21 mouse cellular contexts compared by ENCODE assay signal in the genomic region with DNA sequence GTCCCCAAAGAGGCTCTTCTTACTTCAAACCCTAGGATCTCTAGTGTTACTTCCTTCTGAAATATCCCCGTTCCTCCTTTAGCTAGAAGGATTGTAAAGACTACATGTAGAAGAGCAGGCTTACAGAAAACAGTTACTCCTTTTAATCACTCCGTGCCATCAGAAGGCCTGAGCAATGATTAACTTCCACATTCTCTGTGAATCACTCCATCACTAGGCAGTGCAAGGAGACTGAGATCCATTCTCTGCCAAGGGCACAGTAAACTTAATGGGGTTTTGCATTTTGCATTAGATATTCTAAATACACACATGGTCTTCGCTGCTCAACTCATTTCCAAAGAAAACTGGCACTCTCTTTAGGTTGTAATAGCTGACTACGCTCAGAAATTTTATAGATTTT. TPM values are rescaled to one million over a fixed set of nuclear protein-coding genes. Genes with fewer than 3 reads are reported as not detected.
A peak's percentile ranks its signal among the peaks of the same experiment; 100 is the strongest.
DNase-seq lines count a peak whose midpoint lies in the region; ATAC-seq and TF ChIP-seq lines count a peak whose summit lies in the region.
"Had no signal": no experiment of that assay in that cellular context is flagged by ENCODE, and none has a peak within 500 bp of the region (broad histone marks: within the 10 kb centered on the region; RNA-seq: fewer than 3 reads in every experiment).

No protein-coding gene starts in this region.

- no peak overlapping the region for H3K4me2 ChIP-seq in kidney, embryonic 16.5 days (replicated peaks; ENCODE audit: low read depth, low read length)
- peak overlapping the region; percentile 81 for H3K4me2 ChIP-seq in forebrain, embryonic 15.5 days (replicated peaks)
- H3K4me2 ChIP-seq in neural tube, embryonic 14.5 days (ENCODE audit: low read depth, low read length) = peak overlapping the region; percentile 70
- H3K4me2 ChIP-seq: stomach, embryonic 15.5 days had no signal

- H3K4me1 ChIP-seq in kidney, embryonic 16.5 days (ENCODE audit: insufficient read depth, low read length) = peaks cover 7% of the 10 kb centered on the region; the same call in 1 of the 2 replicates
- H3K4me1 ChIP-seq in forebrain, embryonic 15.5 days = peaks cover 14% of the 10 kb centered on the region
- peaks cover 23% of the 10 kb centered on the region for H3K4me1 ChIP-seq in midbrain, embryonic 10.5 days
- peaks cover 3% of the 10 kb centered on the region; the same call in 1 of the 2 replicates for H3K4me1 ChIP-seq in neural tube, embryonic 14.5 days (ENCODE audit: control insufficient read depth, insufficient read depth, low read length)
- no peaks in the 10 kb centered on the region for H3K4me1 ChIP-seq in heart, adult 2 months (ENCODE audit: control insufficient read depth, insufficient read depth, low read length)

- WGBS in kidney, embryonic 16.5 days = 64% methylated on average over 4 of the region's 4 CpGs
- 62% methylated on average over 4 of the region's 4 CpGs for WGBS in forebrain, embryonic 15.5 days
- WGBS in midbrain, embryonic 10.5 days = 79% methylated on average over 4 of the region's 4 CpGs
- WGBS in neural tube, embryonic 14.5 days = 44% methylated on average over 4 of the region's 4 CpGs
- WGBS in heart, adult 2 months = 68% methylated on average over 4 of the region's 4 CpGs

- H3K4me3 ChIP-seq in kidney, embryonic 16.5 days (ENCODE audit: low read length) = no peak overlapping the region
- peak overlapping the region; percentile 68 for H3K4me3 ChIP-seq in forebrain, embryonic 15.5 days
- H3K4me3 ChIP-seq in midbrain, embryonic 10.5 days = peak overlapping the region; percentile 78; the same call in 1 of the 2 replicates
- peak overlapping the region; percentile 77 for H3K4me3 ChIP-seq in neural tube, embryonic 14.5 days (ENCODE audit: low read depth, low read length)
- H3K4me3 ChIP-seq in heart, adult 2 months = no peak overlapping the region
- H3K4me3 ChIP-seq: heart, embryonic 10.5 days; stomach, embryonic 15.5 days had no signal

- ATAC-seq in kidney, embryonic 16.5 days (ENCODE audit: low FRiP score, low TSS enrichment) = peak; percentile 71; the same call in 1 of the 2 replicates
- ATAC-seq in forebrain, embryonic 15.5 days (replicated peaks) = no peak
- no peak for ATAC-seq in neural tube, embryonic 14.5 days (ENCODE audit: low read depth)

- TF ChIP-seq CTCF in heart, adult 2 months (IDR thresholded peaks at IDR 0.05) = no peak

- no peaks in the 10 kb centered on the region for H3K79me2 ChIP-seq in heart, adult 2 months (replicated peaks; ENCODE audit: control insufficient read depth, insufficient read depth, low read length)

- no peaks in the 10 kb centered on the region for H3K36me3 ChIP-seq in kidney, embryonic 16.5 days (ENCODE audit: insufficient read depth, low read length)
- H3K36me3 ChIP-seq in forebrain, embryonic 15.5 days = no peaks in the 10 kb centered on the region
- no peaks in the 10 kb centered on the region for H3K36me3 ChIP-seq in midbrain, embryonic 10.5 days
- H3K36me3 ChIP-seq in neural tube, embryonic 14.5 days (ENCODE audit: control insufficient read depth, insufficient read depth, low read length) = no peaks in the 10 kb centered on the region
- no peaks in the 10 kb centered on the region for H3K36me3 ChIP-seq in heart, adult 2 months (ENCODE audit: control insufficient read depth, insufficient read depth, low read length)
- H3K36me3 ChIP-seq: embryonic facial prominence, embryonic 13.5 days; G1E; heart, embryonic 10.5 days; limb, embryonic 13.5 days; stomach, embryonic 15.5 days had no signal

- no peak for TF ChIP-seq POLR2A in heart, adult 2 months (IDR thresholded peaks at IDR 0.05; ENCODE audit: insufficient read depth, low read depth, low read length)

- no peak overlapping the region for H3K9ac ChIP-seq in kidney, embryonic 16.5 days (replicated peaks; ENCODE audit: low read length)
- H3K9ac ChIP-seq in forebrain, embryonic 15.5 days (replicated peaks) = no peak overlapping the region
- H3K9ac ChIP-seq in neural tube, embryonic 14.5 days (replicated peaks; ENCODE audit: low read depth, low read length) = no peak overlapping the region
- H3K9ac ChIP-seq in heart, adult 2 months (ENCODE audit: low read depth, low read length) = no peak overlapping the region
- H3K9ac ChIP-seq: embryonic facial prominence, embryonic 13.5 days; limb, embryonic 13.5 days; stomach, embryonic 15.5 days had no signal

- no peak overlapping the region for H3K27ac ChIP-seq in kidney, embryonic 16.5 days (ENCODE audit: low read length)
- H3K27ac ChIP-seq in forebrain, embryonic 15.5 days (replicated peaks) = 0 out of 2 replicates have a peak overlapping the region, but pooled peaks have one; percentile 3
- no peak overlapping the region for H3K27ac ChIP-seq in midbrain, embryonic 10.5 days (replicated peaks)
- H3K27ac ChIP-seq in neural tube, embryonic 14.5 days (ENCODE audit: low read depth, low read length) = no peak overlapping the region
- no peak overlapping the region for H3K27ac ChIP-seq in heart, adult 2 months
- H3K27ac ChIP-seq: embryonic facial prominence, embryonic 13.5 days; heart, embryonic 10.5 days; limb, embryonic 13.5 days; stomach, embryonic 15.5 days had no signal

- no peaks in the 10 kb centered on the region for H3K9me3 ChIP-seq in kidney, embryonic 16.5 days (ENCODE audit: low read length)
- H3K9me3 ChIP-seq in forebrain, embryonic 15.5 days = no peaks in the 10 kb centered on the region
- H3K9me3 ChIP-seq in midbrain, embryonic 10.5 days (replicated peaks) = no peaks in the 10 kb centered on the region
- H3K9me3 ChIP-seq in neural tube, embryonic 14.5 days (ENCODE audit: control insufficient read depth, low read length) = no peaks in the 10 kb centered on the region
- H3K9me3 ChIP-seq: embryonic facial prominence, embryonic 13.5 days; G1E; heart, embryonic 10.5 days; limb, embryonic 13.5 days; stomach, embryonic 15.5 days had no signal

- intact Hi-C loops in heart, adult 2 months (cut with DNase I) = no loop called here

- H3K27me3 ChIP-seq in kidney, embryonic 16.5 days (ENCODE audit: insufficient read depth, low read length) = peaks cover 36% of the 10 kb centered on the region
- no peaks in the 10 kb centered on the region for H3K27me3 ChIP-seq in forebrain, embryonic 15.5 days
- peaks cover 60% of the 10 kb centered on the region for H3K27me3 ChIP-seq in midbrain, embryonic 10.5 days (ENCODE audit: low read depth, poor library complexity, severe bottlenecking)
- peaks cover 4% of the 10 kb centered on the region; the same call in 1 of the 2 replicates for H3K27me3 ChIP-seq in neural tube, embryonic 14.5 days (ENCODE audit: control insufficient read depth, insufficient read depth, low read length)
- H3K27me3 ChIP-seq in heart, adult 2 months (ENCODE audit: control insufficient read depth, insufficient read depth, low read length) = peaks cover 13% of the 10 kb centered on the region

- DNase-seq in kidney, postnatal 4 days = no peak
- no peak for DNase-seq in midbrain, embryonic 10.5 days (ENCODE audit: low spot score)
- DNase-seq in adrenal gland, adult 2 months = no peak
- DNase-seq in heart, adult 2 months = no peak
- DNase-seq: adrenal gland, postnatal 14 days; cerebellum, postnatal 10 days; gastrocnemius, postnatal 10 days; heart, postnatal 14 days; kidney, adult 11 months; kidney, postnatal 36 days; retina, postnatal 1 day had no signal

- no peak for TF ChIP-seq EP300 in heart, adult 2 months (IDR thresholded peaks at IDR 0.05; ENCODE audit: insufficient read depth, low read depth, low read length)

RNA-seq across cellular contexts. Expression of a gene that starts 2.2 kb away (rescaled TPM):
- 1.5 and 1.7 TPM in 2 replicates for polyA plus RNA-seq in kidney, embryonic 16.5 days (2015; fragmentation: Nextera tagmentation; extraction: Ambion mirVana)
- polyA plus RNA-seq in forebrain, embryonic 15.5 days (2015; fragmentation: Nextera tagmentation; extraction: Ambion mirVana) = 21.8 and 26.1 TPM in 2 replicates
- polyA plus RNA-seq in midbrain, embryonic 10.5 days (2016; fragmentation: Nextera tagmentation; extraction: Ambion mirVana) = 1.9 and 2.4 TPM in 2 replicates
- 33.5 and 39.3 TPM in 2 replicates for polyA plus RNA-seq in neural tube, embryonic 14.5 days (2014; fragmentation: Nextera tagmentation; extraction: Ambion mirVana)
- total RNA-seq in adrenal gland, adult 2 months (2021) = 1 to 10 TPM in 1 of 2 experiments, under 1 TPM in 1; 0.35 to 1.1 TPM
- polyA plus RNA-seq in adrenal gland, adult 2 months (2012; rRNA removed) = 0.03 and 0.11 TPM in 2 replicates
- not detected for total RNA-seq in heart, adult 2 months (2021)
- polyA plus RNA-seq in heart, adult 2 months (2012; rRNA removed) = 0.04 TPM in 1 of 2 replicates, not detected in the other
- total RNA-seq: neutrophil, adult 5-6 weeks had no signal
- polyA plus RNA-seq: G1E; liver, embryonic 16.5 days had no signal

Comparison
In these comparisons a context has a peak if more than half of its experiments do, and no peak if none do; other contexts are left out.
1. H3K4me3 ChIP-seq: peak in forebrain, embryonic 15.5 days (single experiment), midbrain, embryonic 10.5 days (single experiment) and neural tube, embryonic 14.5 days (single experiment); none in kidney, embryonic 16.5 days (single experiment) and heart, adult 2 months (single experiment).